Mouse (Mus musculus) intestine, postnatal 0 days (tissue): Measurements from ENCODE around the gene Jag2. TPM values are rescaled to one million over a fixed set of nuclear protein-coding genes. Genes with fewer than 3 reads are reported as not detected.

Experiments used
- ATAC-seq: fragments of 200-750 bp; cut with Nextera tagmentation; 2 replicates; pipeline ENCODE4 v1.8.0; 2017; ENCODE audit warnings: mild to moderate bottlenecking, moderate TSS enrichment, moderate library complexity
- H3K27ac ChIP-seq: fragments of 300-500 bp; sonication (generic); 2 replicates; pipeline ENCODE4 v1.5.1; 2014; ENCODE audit warnings: mild to moderate bottlenecking, low read depth, low read length, moderate library complexity
- H3K27me3 ChIP-seq: fragments of 300-500 bp; sonication (generic); replicated peaks from 2 replicates; pipeline ENCODE4 v1.6.1; 2014; ENCODE audit warnings: low read length, mixed read lengths; ENCODE audit not compliant: control insufficient read depth, insufficient read depth
- H3K36me3 ChIP-seq: fragments of 300-500 bp; sonication (generic); 2 replicates; pipeline ENCODE4 v1.6.1; 2014; ENCODE audit warnings: mild to moderate bottlenecking, moderate library complexity; ENCODE audit not compliant: control insufficient read depth, insufficient read depth
- H3K4me1 ChIP-seq: fragments of 300-500 bp; sonication (generic); replicated peaks from 2 replicates; pipeline ENCODE4 v1.6.1; 2014; ENCODE audit warnings: antibody characterized with exemption, low read length, mixed read lengths; ENCODE audit not compliant: control insufficient read depth, insufficient read depth
- H3K4me2 ChIP-seq: fragments of 300-500 bp; sonication (generic); replicated peaks from 2 replicates; pipeline ENCODE4 v1.6.1; 2014; ENCODE audit warnings: low read depth, mild to moderate bottlenecking, moderate library complexity
- H3K4me3 ChIP-seq: fragments of 300-500 bp; sonication (generic); 2 replicates; pipeline ENCODE4 v1.5.1; 2014; ENCODE audit warnings: low read depth, low read length
- H3K9ac ChIP-seq: fragments of 300-500 bp; sonication (generic); 2 replicates; pipeline ENCODE4 v1.6.1; 2014; ENCODE audit warnings: mild to moderate bottlenecking, low read depth, low read length
- H3K9me3 ChIP-seq: fragments of 300-500 bp; sonication (generic); 2 replicates; pipeline ENCODE4 v1.6.1; 2016; ENCODE audit warnings: mixed run types; ENCODE audit not compliant: control insufficient read depth
- CTCF ChIP-seq: sonication (generic); IDR thresholded peaks from 2 replicates; pipeline ENCODE4 v1.5.1; 2016; ENCODE audit warnings: low read depth, mild to moderate bottlenecking, control low read depth, antibody characterized with exemption, moderate library complexity
- WGBS: fragments of 180-500 bp; shearing (Covaris S2); extraction: QIAGEN DNeasy Blood & Tissue Kit; methylation state at CpG from one replicate; pipeline ENCODE4 v1.1.7; 2014; 5-methylcytosine and 5-hydroxymethylcytosine counted together
- polyA plus RNA-seq: library from polyadenylated mRNA; unstranded; fragments of >200 nt; fragmentation: Nextera tagmentation; extraction: Ambion mirVana; gene quantifications from 2 replicates; pipeline ENCODE4 v1.2.1, GENCODE M21; 2015

Jag2 gene
- polyA plus RNA-seq, 1 experiment from 2014 or later = 1.4 TPM

- Histone ChIP-seq H3K36me3 (0 out of 2 replicates have a peak, but pooled peaks cover 6% of the 10 kb centered on the region), H3K9ac (no peak overlapping the region), H3K4me3 (no peak overlapping the region), H3K9me3 (no peaks in the 10 kb centered on the region), H3K27ac (no peak overlapping the region), H3K4me2 (no peak overlapping the region), H3K27me3 (no peaks in the 10 kb centered on the region), H3K4me1 (peaks cover 8% of the 10 kb centered on the region)
- TF ChIP-seq CTCF = no peak
- WGBS = 64% methylated on average over 9 of the region's 9 CpGs
- no peak for ATAC-seq
Observed at GRCm38 (mm10) chr12:112937906-112938305, 8.3 kb upstream of the Jag2 start.

- TF ChIP-seq CTCF = no peak
- Histone ChIP-seq H3K27me3 (peaks cover 31% of the 10 kb centered on the region), H3K36me3 (0 out of 2 replicates have a peak, but pooled peaks cover 6% of the 10 kb centered on the region), H3K4me1 (no peaks in the 10 kb centered on the region; the same call in 1 of the 2 replicates), H3K27ac (no peak overlapping the region), H3K9ac (no peak overlapping the region), H3K4me2 (no peak overlapping the region), H3K4me3 (no peak overlapping the region), H3K9me3 (no peaks in the 10 kb centered on the region)
- no peak for ATAC-seq
- WGBS = 53% methylated on average over 7 of the region's 7 CpGs
Observed at GRCm38 (mm10) chr12:112932647-112933046, 3.1 kb upstream of the Jag2 start.

GRCm38 (mm10) chr12:112928401-112929241 lies 955 bp downstream of the Jag2 start:
- H3K9me3 ChIP-seq = no peaks in the 10 kb centered on the region
- peak overlapping the region; percentile 15; the same call in 1 of the 2 replicates for H3K27ac ChIP-seq
- peak; percentile 38 for TF ChIP-seq CTCF
- no peaks in the 10 kb centered on the region for H3K36me3 ChIP-seq
- ATAC-seq = peak; percentile 57
- 3% methylated on average over 88 of the region's 124 CpGs for WGBS
- H3K4me3 ChIP-seq = peak overlapping the region; percentile 51
- H3K4me1 ChIP-seq = peaks cover 6% of the 10 kb centered on the region; the same call in 1 of the 2 replicates
- H3K27me3 ChIP-seq = peaks cover 37% of the 10 kb centered on the region
- H3K4me2 ChIP-seq = peak overlapping the region; percentile 87
- 0 out of 2 replicates have a peak overlapping the region, but pooled peaks have one; percentile 18 for H3K9ac ChIP-seq

GRCm38 (mm10) chr12:112927265-112927664 lies 2.3 kb downstream of the Jag2 start:
- TF ChIP-seq CTCF = no peak
- 84% methylated on average over 14 of the region's 14 CpGs for WGBS
- H3K4me3 ChIP-seq = no peak overlapping the region
- no peaks in the 10 kb centered on the region for H3K9me3 ChIP-seq
- H3K4me1 ChIP-seq = peaks cover 6% of the 10 kb centered on the region; the same call in 1 of the 2 replicates
- H3K27ac ChIP-seq = no peak overlapping the region
- no peak overlapping the region for H3K9ac ChIP-seq
- ATAC-seq = no peak
- no peaks in the 10 kb centered on the region for H3K36me3 ChIP-seq
- no peak overlapping the region for H3K4me2 ChIP-seq
- H3K27me3 ChIP-seq = peaks cover 37% of the 10 kb centered on the region

- Histone ChIP-seq H3K27ac (no peak overlapping the region), H3K9me3 (no peaks in the 10 kb centered on the region), H3K36me3 (no peaks in the 10 kb centered on the region), H3K9ac (no peak overlapping the region), H3K4me3 (no peak overlapping the region), H3K4me1 (peaks cover 6% of the 10 kb centered on the region; the same call in 1 of the 2 replicates), H3K4me2 (no peak overlapping the region), H3K27me3 (peaks cover 33% of the 10 kb centered on the region)
- WGBS = 88% methylated on average over 6 of the region's 6 CpGs
- no peak for ATAC-seq
- peak; percentile 56 for TF ChIP-seq CTCF
Observed at GRCm38 (mm10) chr12:112925950-112926349, 3.6 kb downstream of the Jag2 start.

- Histone ChIP-seq H3K27me3 (peaks cover 4% of the 10 kb centered on the region), H3K4me1 (0 out of 2 replicates have a peak, but pooled peaks cover 6% of the 10 kb centered on the region), H3K9me3 (no peaks in the 10 kb centered on the region), H3K9ac (no peak overlapping the region), H3K36me3 (no peaks in the 10 kb centered on the region), H3K4me2 (no peak overlapping the region), H3K27ac (no peak overlapping the region), H3K4me3 (no peak overlapping the region)
- no peak for TF ChIP-seq CTCF
- ATAC-seq = no peak
- WGBS = 28% methylated on average over 3 of the region's 3 CpGs
Observed at GRCm38 (mm10) chr12:112922541-112922940, 7.0 kb downstream of the Jag2 start.
